Mouse (Mus musculus) MEL (cell line): Measurements from ENCODE around the gene Gm19668. TPM values are rescaled to one million over a fixed set of nuclear protein-coding genes. Genes with fewer than 3 reads are reported as not detected.
"Not testable (repeated sequence)": the region's sequence is repeated elsewhere in the genome, so short reads cannot be mapped to it uniquely, and the experiment has no call there.

Experiments used
- DNase-seq: peaks from one replicate; pipeline ENCODE4 v3.0.0; 2011; ENCODE audit warnings: low read depth, low spot score
- H3K27ac ChIP-seq: 2 replicates; pipeline ENCODE4 v1.5.1; 2012; ENCODE audit warnings: low read depth, mild to moderate bottlenecking, control low read depth, low read length, moderate library complexity; ENCODE audit not compliant: control insufficient read depth
- H3K27me3 ChIP-seq, 2 experiments: fragments of 150-350 bp in 1 of 2; sonication (generic) in 1 of 2; 2 replicates each; pipeline ENCODE4 v1.6.1; 2012; ENCODE audit warnings: low read length in 2 of 2, mild to moderate bottlenecking in 2 of 2, improper control_type of control experiment in 1 of 2, moderate library complexity in 1 of 2; ENCODE audit not compliant: insufficient read depth in 2 of 2, control insufficient read depth in 1 of 2
- H3K36me3 ChIP-seq, 2 experiments: 2 replicates each; pipeline ENCODE4 v1.6.1; 2012 to 2014; ENCODE audit warnings: low read length in 2 of 2, improper control_type of control experiment in 1 of 2, inconsistent platforms in 1 of 2, mild to moderate bottlenecking in 1 of 2; ENCODE audit not compliant: insufficient read depth in 2 of 2, control insufficient read depth in 1 of 2
- H3K4me1 ChIP-seq, 2 experiments: fragments of 150-350 bp in 1 of 2; sonication (generic) in 1 of 2; 2 replicates each; pipeline ENCODE4 v1.6.1; 2012; ENCODE audit warnings: low read length in 2 of 2, improper control_type of control experiment in 1 of 2, mild to moderate bottlenecking in 1 of 2; ENCODE audit not compliant: insufficient read depth in 2 of 2, control insufficient read depth in 1 of 2
- H3K4me3 ChIP-seq, 2 experiments: fragments of 150-350 bp in 1 of 2; sonication (generic) in 1 of 2; 2 replicates each; pipeline ENCODE4 v1.5.1; 2012; ENCODE audit warnings: low read depth in 2 of 2, low read length in 2 of 2, mild to moderate bottlenecking in 2 of 2, moderate library complexity in 2 of 2, control low read depth in 1 of 2, improper control_type of control experiment in 1 of 2; ENCODE audit not compliant: control insufficient read depth in 1 of 2, insufficient read depth in 1 of 2
- H3K79me2 ChIP-seq: 2 replicates; pipeline ENCODE4 v1.6.1; 2012; ENCODE audit warnings: mild to moderate bottlenecking, low read length, moderate library complexity; ENCODE audit not compliant: control insufficient read depth, poor library complexity, insufficient read depth
- H3K9ac ChIP-seq: 2 replicates; pipeline ENCODE4 v1.6.1; 2012; ENCODE audit warnings: low read depth, mild to moderate bottlenecking, control low read depth, low read length, moderate library complexity; ENCODE audit not compliant: control insufficient read depth, poor library complexity, severe bottlenecking
- H3K9me3 ChIP-seq: fragments of 150-350 bp; sonication (generic); replicated peaks from 2 replicates; pipeline ENCODE4 v1.6.1; 2012; ENCODE audit warnings: mild to moderate bottlenecking, low read length, improper control_type of control experiment, moderate library complexity; ENCODE audit not compliant: insufficient read depth
- BHLHE40 ChIP-seq: IDR thresholded peaks from 2 replicates; pipeline ENCODE4 v1.6.1; 2012; ENCODE audit warnings: low read depth, mild to moderate bottlenecking, inconsistent platforms, low read length, improper control_type of control experiment, borderline replicate concordance
- E2F4 ChIP-seq: IDR thresholded peaks from 2 replicates; pipeline ENCODE4 v1.6.1; 2011; ENCODE audit warnings: low read depth, low read length, improper control_type of control experiment, borderline replicate concordance
- ETS1 ChIP-seq: IDR thresholded peaks from 2 replicates; pipeline ENCODE4 v1.6.1; 2012; ENCODE audit warnings: low read depth, mild to moderate bottlenecking, inconsistent platforms, low read length, improper control_type of control experiment, moderate library complexity
- GATA1 ChIP-seq: IDR thresholded peaks from 2 replicates; pipeline ENCODE4 v1.6.1; 2011; ENCODE audit warnings: low read depth, low read length, improper control_type of control experiment
- HCFC1 ChIP-seq: IDR thresholded peaks from 2 replicates; pipeline ENCODE4 v1.6.1; 2012; ENCODE audit warnings: low read depth, mild to moderate bottlenecking, inconsistent platforms, low read length, improper control_type of control experiment, moderate library complexity
- MXI1 ChIP-seq: IDR thresholded peaks from 2 replicates; pipeline ENCODE4 v1.6.1; 2011; ENCODE audit warnings: mild to moderate bottlenecking, low read depth, low read length, improper control_type of control experiment
- NELFE ChIP-seq: IDR thresholded peaks from 2 replicates; pipeline ENCODE4 v1.6.1; 2011; ENCODE audit warnings: low read depth, low read length, improper control_type of control experiment
- NRF1 ChIP-seq: IDR thresholded peaks from 2 replicates; pipeline ENCODE4 v1.6.1; 2014; ENCODE audit warnings: low read depth, mild to moderate bottlenecking, inconsistent platforms, low read length, improper control_type of control experiment, moderate library complexity; ENCODE audit not compliant: poor library complexity, insufficient read depth, severe bottlenecking
- POLR2A ChIP-seq, 2 experiments: IDR thresholded peaks; 2 replicates each; pipeline ENCODE4 v1.6.1; 2011 to 2012; ENCODE audit warnings: low read length in 2 of 2, mild to moderate bottlenecking in 2 of 2, control low read depth in 1 of 2, improper control_type of control experiment in 1 of 2, low read depth in 1 of 2, moderate library complexity in 1 of 2; ENCODE audit not compliant: control insufficient read depth in 1 of 2, insufficient read depth in 1 of 2, poor library complexity in 1 of 2
- POLR2AphosphoS5 ChIP-seq: IDR thresholded peaks from 2 replicates; pipeline ENCODE4 v1.6.1; 2012; ENCODE audit warnings: low read depth, borderline replicate concordance, mild to moderate bottlenecking, inconsistent platforms, low read length, moderate library complexity, mixed read lengths
- RAD21 ChIP-seq: IDR thresholded peaks from 2 replicates; pipeline ENCODE4 v1.6.1; 2011; ENCODE audit warnings: mild to moderate bottlenecking, low read depth, low read length, improper control_type of control experiment
- RCOR1 ChIP-seq: IDR thresholded peaks from 2 replicates; pipeline ENCODE4 v1.6.1; 2012; ENCODE audit warnings: low read depth, mild to moderate bottlenecking, inconsistent platforms, low read length, improper control_type of control experiment
- SMC3 ChIP-seq: IDR thresholded peaks from 2 replicates; pipeline ENCODE4 v1.6.1; 2011; ENCODE audit warnings: low read depth, low read length, improper control_type of control experiment
- ZC3H11A ChIP-seq: IDR thresholded peaks from 2 replicates; pipeline ENCODE4 v1.6.1; 2012; ENCODE audit warnings: low read depth, mild to moderate bottlenecking, inconsistent platforms, low read length, improper control_type of control experiment
- ZKSCAN1 ChIP-seq: IDR thresholded peaks from 2 replicates; pipeline ENCODE4 v1.6.1; 2012; ENCODE audit warnings: low read depth, mild to moderate bottlenecking, inconsistent platforms, low read length, improper control_type of control experiment, moderate library complexity
- ZMIZ1 ChIP-seq: IDR thresholded peaks from 2 replicates; pipeline ENCODE4 v1.6.1; 2012; ENCODE audit warnings: low read depth, mild to moderate bottlenecking, inconsistent platforms, low read length, improper control_type of control experiment, moderate library complexity
- ZNF384 ChIP-seq: IDR thresholded peaks from 2 replicates; pipeline ENCODE4 v1.6.1; 2012; ENCODE audit warnings: low read depth, mild to moderate bottlenecking, inconsistent platforms, low read length, improper control_type of control experiment
- polyA plus RNA-seq, 2 experiments: library from polyadenylated mRNA; stranded (reverse) in 1 of 2; unstranded in 1 of 2; fragments of >175 nt in 1 of 2; fragments of >200 nt in 1 of 2; gene quantifications; 2 replicates each; pipeline versions ENCODE4 v1.2.1 to v1.2.4; 2012; ENCODE audit warnings: low replicate concordance in 2 of 2, low read depth in 1 of 2; ENCODE audit not compliant: insufficient read length in 2 of 2, insufficient read depth in 1 of 2, missing spikeins in 1 of 2
- total RNA-seq: library from RNA; depleted of rRNA; stranded (reverse); fragments of 300-350 nt; gene quantifications from 2 replicates; pipeline ENCODE4 v1.2.3, GENCODE M21; 2012

Gene Gm19668
- total and polyA plus RNA-seq, 3 experiments = not detected

GRCm38 (mm10) chr10:77769727-77770126 is 29.2 kb downstream of the Gm19668 start:
- no peaks in the 10 kb centered on the region for H3K36me3 ChIP-seq
- no peaks in the 10 kb centered on the region for H3K79me2 ChIP-seq
- no peak overlapping the region for H3K4me3 ChIP-seq
- no peaks in the 10 kb centered on the region for H3K4me1 ChIP-seq
- no peak overlapping the region for H3K9ac ChIP-seq
- peaks cover 0 to 2% of the 10 kb centered on the region in 2 experiments; a peak in 2 of 4 replicates for H3K27me3 ChIP-seq
- no peak for TF ChIP-seq MXI1
- TF ChIP-seq RCOR1 = no peak
- no peak for TF ChIP-seq NRF1
- no peak for TF ChIP-seq ZC3H11A
- TF ChIP-seq ZNF384 = no peak
- no peak for TF ChIP-seq GATA1
- TF ChIP-seq ZKSCAN1 = no peak
- no peak for TF ChIP-seq NELFE
- no peak for TF ChIP-seq HCFC1
- no peak for TF ChIP-seq E2F4
- no peak for TF ChIP-seq RAD21
- no peak for TF ChIP-seq POLR2AphosphoS5
- no peak for TF ChIP-seq ETS1
- TF ChIP-seq SMC3 = no peak
- TF ChIP-seq ZMIZ1 = no peak
- TF ChIP-seq BHLHE40 = no peak
- no peak for TF ChIP-seq POLR2A (IDR thresholded peaks at IDR 0.05; ENCODE audit: control insufficient read depth in 1 of 2, insufficient read depth in 1 of 2, low read depth in 1 of 2, low read length in 2 of 2, poor library complexity in 1 of 2)
- no peaks in the 10 kb centered on the region for H3K9me3 ChIP-seq
- no peak for DNase-seq
- H3K27ac ChIP-seq = no peak overlapping the region

GRCm38 (mm10) chr10:77759582-77759981 is 39.4 kb downstream of the Gm19668 start, which contains the start of gene Gm3233:
TSS of gene Gm3233 (minus strand) at chr10:77759682.
- not testable (repeated sequence) for DNase-seq, H3K36me3 ChIP-seq, H3K79me2 ChIP-seq, H3K9ac ChIP-seq, H3K27ac ChIP-seq, H3K4me3 ChIP-seq, H3K9me3 ChIP-seq, H3K4me1 ChIP-seq
- H3K27me3 ChIP-seq = peaks cover 3 to 15% of the 10 kb centered on the region in 2 experiments
